Mouse (Mus musculus): ENCODE measurements around the gene Ube2k. TPM values are rescaled to one million over a fixed set of nuclear protein-coding genes. Genes with fewer than 3 reads are reported as not detected.

Gene Ube2k
- total and polyA plus RNA-seq, 2 experiments from 2014 or later, result 41.9 to 199 TPM

DNA sequence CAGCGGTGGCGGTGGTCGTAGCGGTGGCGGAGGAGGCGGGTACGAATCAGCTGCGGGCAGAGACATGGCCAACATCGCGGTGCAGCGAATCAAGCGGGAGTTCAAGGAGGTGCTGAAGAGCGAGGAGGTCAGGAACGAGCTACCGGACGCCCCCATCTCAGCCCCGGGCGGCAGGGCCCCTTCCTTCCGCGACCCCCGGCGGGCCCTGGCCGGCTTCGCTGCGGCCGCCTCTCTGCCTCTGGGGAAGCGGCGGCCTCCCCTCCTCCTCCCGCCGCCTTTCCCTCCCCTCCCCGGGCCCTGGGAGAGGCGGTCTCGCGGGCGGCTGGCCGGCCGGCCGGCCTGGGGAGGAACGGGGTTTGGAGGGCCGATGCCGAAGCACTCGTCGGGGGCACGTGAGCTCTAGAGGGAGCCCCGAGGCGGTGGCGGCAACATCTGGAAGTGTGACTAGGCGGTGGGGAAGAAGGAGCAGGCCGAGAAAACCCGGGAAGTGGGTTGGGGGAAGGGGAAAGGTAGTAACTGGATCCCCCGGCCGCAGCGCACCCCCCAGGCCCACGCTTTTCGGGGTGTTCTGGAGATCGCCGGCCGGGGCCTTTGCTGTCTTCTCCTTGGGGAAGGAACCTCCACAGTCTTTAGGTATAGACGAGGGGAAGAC lies 513 bp downstream of the Ube2k start:
- DNase-seq (ENCODE audit: low spot score), result peak; percentile 66
- peak; percentile 57 for ATAC-seq
- Histone ChIP-seq H3K9ac (replicated peaks; ENCODE audit: low read length) (peak overlapping the region; percentile 92), H3K4me2 (ENCODE audit: low read depth, low read length) (peak overlapping the region; percentile 81), H3K4me1 (ENCODE audit: insufficient read depth, low read length) (peaks cover 6% of the 10 kb centered on the region), H3K27me3 (ENCODE audit: insufficient read depth, low read length) (no peaks in the 10 kb centered on the region), H3K4me3 (ENCODE audit: low read length) (peak overlapping the region; percentile 94), H3K36me3 (ENCODE audit: insufficient read depth, low read length) (no peaks in the 10 kb centered on the region), H3K27ac (peak overlapping the region; percentile 99), H3K9me3 (ENCODE audit: low read length) (no peaks in the 10 kb centered on the region)
- WGBS, result 2% methylated on average over 42 of the region's 59 CpGs
- no peak for TF ChIP-seq CTCF (IDR thresholded peaks at IDR 0.05; ENCODE audit: low read depth)

DNA sequence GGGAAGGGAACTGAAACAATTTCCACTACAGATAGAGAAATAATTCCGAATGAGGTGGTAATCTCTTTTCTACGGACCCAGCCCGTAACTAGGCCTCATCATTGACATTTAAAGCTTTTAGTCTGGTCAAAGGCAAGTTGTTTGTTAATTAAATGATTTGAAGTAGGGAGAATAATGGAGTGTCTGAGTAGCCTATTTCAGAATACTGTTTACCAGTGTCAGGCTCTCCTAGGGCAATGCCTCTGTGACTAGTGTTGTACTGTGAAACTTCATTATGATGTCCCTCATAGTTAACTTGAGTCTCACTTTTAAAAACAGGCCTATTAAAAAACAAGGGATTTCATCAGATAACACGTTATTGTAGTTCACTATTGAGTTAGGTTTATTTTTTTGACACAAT lies 1.1 kb downstream of the Ube2k start:
- Histone ChIP-seq H3K4me3 (ENCODE audit: low read length) (peak overlapping the region; percentile 94), H3K9me3 (ENCODE audit: low read length) (no peaks in the 10 kb centered on the region), H3K27ac (peak overlapping the region; percentile 99), H3K36me3 (ENCODE audit: insufficient read depth, low read length) (no peaks in the 10 kb centered on the region), H3K4me1 (ENCODE audit: insufficient read depth, low read length) (peaks cover 6% of the 10 kb centered on the region), H3K27me3 (ENCODE audit: insufficient read depth, low read length) (no peaks in the 10 kb centered on the region), H3K4me2 (ENCODE audit: low read depth, low read length) (peak overlapping the region; percentile 81), H3K9ac (replicated peaks; ENCODE audit: low read length) (peak overlapping the region; percentile 92)
- TF ChIP-seq CTCF (IDR thresholded peaks at IDR 0.05; ENCODE audit: low read depth), result no peak
- 1% methylated on average over 4 of the region's 4 CpGs for WGBS
- DNase-seq (ENCODE audit: low spot score), result no peak
- ATAC-seq, result no peak

DNA sequence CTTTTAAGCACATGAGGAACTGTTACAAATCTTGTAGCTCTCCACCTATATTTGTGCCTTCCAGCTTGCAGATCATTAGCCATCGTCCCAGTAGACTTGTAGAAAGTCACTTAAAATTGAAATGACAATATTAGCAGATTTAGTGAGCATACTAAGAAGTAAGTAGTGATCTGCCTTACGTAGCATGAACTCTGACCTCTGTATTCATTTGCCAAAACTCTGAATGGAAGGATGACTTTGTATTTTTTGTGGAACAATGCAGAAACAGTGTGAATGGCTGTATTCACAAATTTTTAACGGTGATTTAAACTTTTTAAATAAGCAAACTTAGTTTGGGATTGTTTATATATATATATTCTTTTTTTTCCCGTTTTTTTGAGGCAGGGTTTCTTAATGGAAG lies 1.8 kb downstream of the Ube2k start:
- peak overlapping the region; percentile 81 for H3K4me2 ChIP-seq (ENCODE audit: low read depth, low read length)
- no peaks in the 10 kb centered on the region for H3K9me3 ChIP-seq (ENCODE audit: low read length)
- ATAC-seq, result no peak
- peak overlapping the region; percentile 15 for H3K4me3 ChIP-seq (ENCODE audit: low read length)
- peaks cover 6% of the 10 kb centered on the region for H3K4me1 ChIP-seq (ENCODE audit: insufficient read depth, low read length)
- TF ChIP-seq CTCF (IDR thresholded peaks at IDR 0.05; ENCODE audit: low read depth), result no peak
- H3K27ac ChIP-seq, result no peak overlapping the region
- WGBS, result 12% methylated on average over 4 of the region's 4 CpGs
- H3K9ac ChIP-seq (replicated peaks; ENCODE audit: low read length), result no peak overlapping the region
- no peaks in the 10 kb centered on the region for H3K36me3 ChIP-seq (ENCODE audit: insufficient read depth, low read length)
- no peak for DNase-seq (ENCODE audit: low spot score)
- no peaks in the 10 kb centered on the region for H3K27me3 ChIP-seq (ENCODE audit: insufficient read depth, low read length)

DNA sequence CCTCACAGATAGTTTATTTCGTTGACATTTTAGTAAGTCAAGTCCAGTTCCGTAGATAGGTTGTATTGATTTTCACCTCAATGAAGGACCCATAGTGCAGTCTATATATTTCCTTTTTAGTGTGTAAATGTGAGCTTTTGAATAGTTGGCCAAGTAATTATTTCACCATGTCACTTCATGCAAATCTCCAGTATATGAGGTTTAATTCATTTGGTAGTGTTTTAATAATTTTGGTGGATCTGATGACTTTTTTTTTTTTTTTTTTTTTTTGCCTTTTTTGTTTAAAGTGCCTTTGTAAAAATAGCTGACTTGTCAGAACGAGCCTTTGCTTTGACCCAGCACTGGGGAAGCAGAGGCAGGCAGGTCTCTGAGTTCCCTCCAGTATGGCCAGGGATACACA lies 2.8 kb downstream of the Ube2k start:
- H3K9me3 ChIP-seq (ENCODE audit: low read length), result no peaks in the 10 kb centered on the region
- peaks cover 6% of the 10 kb centered on the region for H3K4me1 ChIP-seq (ENCODE audit: insufficient read depth, low read length)
- DNase-seq (ENCODE audit: low spot score) (no peak), ATAC-seq (no peak)
- no peak overlapping the region for H3K4me3 ChIP-seq (ENCODE audit: low read length)
- H3K9ac ChIP-seq (replicated peaks; ENCODE audit: low read length), result no peak overlapping the region
- no peak overlapping the region for H3K27ac ChIP-seq
- no peaks in the 10 kb centered on the region for H3K27me3 ChIP-seq (ENCODE audit: insufficient read depth, low read length)
- H3K36me3 ChIP-seq (ENCODE audit: insufficient read depth, low read length), result no peaks in the 10 kb centered on the region
- 96% methylated on average over 3 of the region's 3 CpGs for WGBS
- H3K4me2 ChIP-seq (ENCODE audit: low read depth, low read length), result no peak overlapping the region
- no peak for TF ChIP-seq CTCF (IDR thresholded peaks at IDR 0.05; ENCODE audit: low read depth)

DNA sequence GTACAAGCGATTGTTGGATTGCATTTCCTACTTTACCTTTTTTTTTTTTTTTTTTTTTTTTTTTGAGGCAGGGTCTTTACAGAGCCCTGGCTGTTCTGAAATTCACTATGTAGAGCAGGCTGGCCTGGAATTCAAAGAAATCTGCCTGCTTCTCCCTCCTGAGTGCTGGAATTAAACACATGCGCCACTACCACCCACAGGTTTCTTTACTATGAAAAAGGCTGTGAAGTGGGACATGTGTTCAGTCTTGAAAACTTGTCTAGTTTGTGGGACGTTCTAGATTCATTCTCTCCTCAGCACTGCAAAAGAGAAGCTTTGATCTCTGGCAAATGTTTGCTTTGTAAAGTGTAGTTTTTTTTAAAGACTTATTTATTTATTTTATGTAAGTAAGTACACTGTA lies 4.9 kb downstream of the Ube2k start:
- Histone ChIP-seq H3K4me3 (ENCODE audit: low read length) (no peak overlapping the region), H3K9me3 (ENCODE audit: low read length) (no peaks in the 10 kb centered on the region), H3K9ac (replicated peaks; ENCODE audit: low read length) (no peak overlapping the region), H3K4me2 (ENCODE audit: low read depth, low read length) (no peak overlapping the region), H3K4me1 (ENCODE audit: insufficient read depth, low read length) (peaks cover 6% of the 10 kb centered on the region), H3K36me3 (ENCODE audit: insufficient read depth, low read length) (no peaks in the 10 kb centered on the region), H3K27me3 (ENCODE audit: insufficient read depth, low read length) (no peaks in the 10 kb centered on the region), H3K27ac (no peak overlapping the region)
- DNase-seq (ENCODE audit: low spot score) (no peak), ATAC-seq (no peak)
- 87% methylated on average over 3 of the region's 3 CpGs for whole genome bisulfite sequencing
- TF ChIP-seq CTCF (IDR thresholded peaks at IDR 0.05; ENCODE audit: low read depth), result no peak

DNA sequence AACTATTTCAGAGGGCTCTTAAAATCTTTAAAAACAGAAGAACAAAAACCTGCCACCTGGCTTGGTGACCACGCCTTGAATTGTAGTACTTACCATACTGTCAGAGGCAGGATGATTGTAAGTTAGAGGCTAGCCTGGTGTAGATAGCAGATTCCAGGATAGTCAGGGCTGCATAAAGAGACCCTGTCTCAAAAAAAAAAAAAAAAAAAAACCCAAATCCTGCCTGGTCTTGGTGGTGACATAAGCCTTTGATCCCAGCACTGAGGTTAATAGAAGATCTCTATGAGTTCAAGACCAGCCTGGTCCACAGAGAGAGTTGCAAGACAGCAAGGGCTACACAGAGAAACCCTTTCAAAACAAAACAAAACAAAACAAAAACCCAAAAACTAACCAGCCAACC lies 6.5 kb downstream of the Ube2k start:
- no peak for TF ChIP-seq CTCF (IDR thresholded peaks at IDR 0.05; ENCODE audit: low read depth)
- no peak for DNase-seq (ENCODE audit: low spot score)
- no peak overlapping the region for H3K4me2 ChIP-seq (ENCODE audit: low read depth, low read length)
- H3K27me3 ChIP-seq (ENCODE audit: insufficient read depth, low read length), result no peaks in the 10 kb centered on the region
- H3K9me3 ChIP-seq (ENCODE audit: low read length), result no peaks in the 10 kb centered on the region
- ATAC-seq, result no peak
- no peak overlapping the region for H3K4me3 ChIP-seq (ENCODE audit: low read length)
- H3K36me3 ChIP-seq (ENCODE audit: insufficient read depth, low read length), result no peaks in the 10 kb centered on the region
- H3K27ac ChIP-seq, result no peak overlapping the region
- WGBS, result 96% methylated on average over 1 of the region's 1 CpGs
- no peak overlapping the region for H3K9ac ChIP-seq (replicated peaks; ENCODE audit: low read length)
- peaks cover 6% of the 10 kb centered on the region for H3K4me1 ChIP-seq (ENCODE audit: insufficient read depth, low read length)

DNA sequence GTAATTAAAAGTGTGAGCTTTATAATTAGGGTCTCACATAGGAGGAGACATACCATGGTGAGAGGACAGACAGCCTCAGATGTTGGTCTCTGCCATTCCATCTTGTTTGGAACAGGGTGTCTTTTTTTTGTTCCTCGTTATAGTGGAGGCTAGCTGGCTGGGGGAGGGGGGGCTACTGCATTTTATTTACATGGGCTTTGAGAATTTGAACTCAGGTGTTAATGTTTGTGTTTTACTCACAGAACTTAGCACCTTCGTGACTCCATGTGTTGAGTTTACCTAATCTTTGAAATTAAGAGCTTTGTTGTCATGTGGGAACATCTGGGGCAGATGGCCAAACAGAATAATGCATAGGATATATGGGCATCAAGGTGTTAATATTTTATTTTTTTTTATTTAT lies 7.6 kb downstream of the Ube2k start:
- Histone ChIP-seq H3K9me3 (ENCODE audit: low read length) (no peaks in the 10 kb centered on the region), H3K9ac (replicated peaks; ENCODE audit: low read length) (no peak overlapping the region), H3K4me2 (ENCODE audit: low read depth, low read length) (no peak overlapping the region), H3K4me1 (ENCODE audit: insufficient read depth, low read length) (no peaks in the 10 kb centered on the region), H3K27me3 (ENCODE audit: insufficient read depth, low read length) (no peaks in the 10 kb centered on the region), H3K4me3 (ENCODE audit: low read length) (no peak overlapping the region), H3K27ac (no peak overlapping the region), H3K36me3 (ENCODE audit: insufficient read depth, low read length) (no peaks in the 10 kb centered on the region)
- TF ChIP-seq CTCF (IDR thresholded peaks at IDR 0.05; ENCODE audit: low read depth), result no peak
- WGBS, result 89% methylated on average over 2 of the region's 2 CpGs
- ATAC-seq, result no peak
- DNase-seq (ENCODE audit: low spot score), result no peak

Data from hindbrain, postnatal 0 days (tissue).